Mouse (Mus musculus) stomach, postnatal 0 days (tissue): ENCODE measurements around the gene Gm11146. TPM values are rescaled to one million over a fixed set of nuclear protein-coding genes. Genes with fewer than 3 reads are reported as not detected.

Experiments used
- ATAC-seq: fragments of 200-750 bp; cut with Nextera tagmentation; 2 replicates; pipeline ENCODE4 v1.8.0; 2017; ENCODE audit not compliant: low FRiP score, low TSS enrichment
- DNase-seq: peaks from one replicate; pipeline ENCODE4 v3.0.0-alpha.2; 2016; ENCODE audit warnings: low spot score
- H3K27ac ChIP-seq: fragments of 300-500 bp; sonication (generic); replicated peaks from 2 replicates; pipeline ENCODE4 v1.5.1; 2014; ENCODE audit warnings: mild to moderate bottlenecking, control low read depth
- H3K27me3 ChIP-seq: fragments of 300-500 bp; sonication (generic); 2 replicates; pipeline ENCODE4 v1.6.1; 2014; ENCODE audit warnings: low read length; ENCODE audit not compliant: control insufficient read depth, insufficient read depth
- H3K36me3 ChIP-seq: fragments of 300-500 bp; sonication (generic); 2 replicates; pipeline ENCODE4 v1.6.1; 2014; ENCODE audit warnings: low read length, mixed read lengths; ENCODE audit not compliant: control insufficient read depth, insufficient read depth
- H3K4me1 ChIP-seq: fragments of 300-500 bp; sonication (generic); replicated peaks from 2 replicates; pipeline ENCODE4 v1.6.1; 2014; ENCODE audit warnings: antibody characterized with exemption; ENCODE audit not compliant: control insufficient read depth, insufficient read depth
- H3K4me2 ChIP-seq: fragments of 300-500 bp; sonication (generic); replicated peaks from 2 replicates; pipeline ENCODE4 v1.6.1; 2014; ENCODE audit warnings: low read depth, mild to moderate bottlenecking, control low read depth, moderate library complexity
- H3K4me3 ChIP-seq: fragments of 300-500 bp; sonication (generic); 2 replicates; pipeline ENCODE4 v1.5.1; 2014; ENCODE audit warnings: low read depth, low read length, control low read depth
- H3K9ac ChIP-seq: fragments of 300-500 bp; sonication (generic); 2 replicates; pipeline ENCODE4 v1.6.1; 2014; ENCODE audit warnings: mild to moderate bottlenecking, low read length, control low read depth, mixed read lengths
- H3K9me3 ChIP-seq: fragments of 300-500 bp; sonication (generic); 2 replicates; pipeline ENCODE4 v1.6.1; 2016; ENCODE audit warnings: low read length; ENCODE audit not compliant: control insufficient read depth
- CTCF ChIP-seq: IDR thresholded peaks from 2 replicates; pipeline ENCODE4 v1.5.1; 2016; ENCODE audit warnings: antibody characterized with exemption, low read depth, mild to moderate bottlenecking, moderate library complexity
- EP300 ChIP-seq: optimal IDR thresholded peaks from 2 replicates; pipeline ENCODE3; 2016; ENCODE audit warnings: antibody characterized with exemption
- WGBS: fragments of 180-500 bp; shearing (Covaris S2); extraction: QIAGEN DNeasy Blood & Tissue Kit; methylation state at CpG from one replicate; pipeline ENCODE4 v1.1.7; 2014; 5-methylcytosine and 5-hydroxymethylcytosine counted together
- polyA plus RNA-seq: library from polyadenylated mRNA; unstranded; fragments of >200 nt; fragmentation: Nextera tagmentation; extraction: Ambion mirVana; gene quantifications from 2 replicates; pipeline ENCODE4 v1.2.1, GENCODE M21; 2015

The Gm11146 gene
- polyA plus RNA-seq, 1 experiment from 2014 or later, result not detected

- Histone ChIP-seq H3K4me2 (no peak overlapping the region), H3K27ac (no peak overlapping the region), H3K9ac (no peak overlapping the region), H3K4me1 (no peaks in the 10 kb centered on the region), H3K27me3 (no peaks in the 10 kb centered on the region), H3K36me3 (0 out of 2 replicates have a peak, but pooled peaks cover 2% of the 10 kb centered on the region), H3K9me3 (no peaks in the 10 kb centered on the region), H3K4me3 (no peak overlapping the region)
- TF ChIP-seq EP300 (no peak), CTCF (no peak)
- ATAC-seq (peak; percentile 81), DNase-seq (no peak)
- WGBS, result 47% methylated on average over 2 of the region's 2 CpGs
Measured at GRCm38 (mm10) chr16:77602581-77602980, 687 bp upstream of the Gm11146 start.

GRCm38 (mm10) chr16:77598787-77599186 is 3.1 kb downstream of the Gm11146 start:
- Histone ChIP-seq H3K4me2 (no peak overlapping the region), H3K4me3 (no peak overlapping the region), H3K36me3 (0 out of 2 replicates have a peak, but pooled peaks cover 2% of the 10 kb centered on the region), H3K4me1 (no peaks in the 10 kb centered on the region), H3K9me3 (no peaks in the 10 kb centered on the region), H3K27me3 (no peaks in the 10 kb centered on the region), H3K27ac (no peak overlapping the region), H3K9ac (no peak overlapping the region)
- TF ChIP-seq CTCF (no peak), EP300 (no peak)
- DNase-seq (no peak), ATAC-seq (no peak)
- WGBS, result 90% methylated on average over 8 of the region's 8 CpGs

GRCm38 (mm10) chr16:77596556-77596955 is 5.3 kb downstream of the Gm11146 start:
- 60% methylated on average over 5 of the region's 5 CpGs for WGBS
- no peaks in the 10 kb centered on the region for H3K4me1 ChIP-seq
- H3K4me2 ChIP-seq, result peak overlapping the region; percentile 23; the same call in 1 of the 2 replicates
- H3K36me3 ChIP-seq, result 0 out of 2 replicates have a peak, but pooled peaks cover 2% of the 10 kb centered on the region
- DNase-seq, result no peak
- no peak overlapping the region for H3K27ac ChIP-seq
- no peak for TF ChIP-seq EP300
- TF ChIP-seq CTCF, result no peak
- ATAC-seq, result no peak
- H3K9me3 ChIP-seq, result no peaks in the 10 kb centered on the region
- H3K4me3 ChIP-seq, result no peak overlapping the region
- no peaks in the 10 kb centered on the region for H3K27me3 ChIP-seq
- no peak overlapping the region for H3K9ac ChIP-seq

- ATAC-seq (no peak), DNase-seq (no peak)
- H3K27me3 ChIP-seq, result no peaks in the 10 kb centered on the region
- H3K4me3 ChIP-seq, result 0 out of 2 replicates have a peak overlapping the region, but pooled peaks have one; percentile 3
- TF ChIP-seq CTCF, result no peak
- no peak for TF ChIP-seq EP300
- 0 out of 2 replicates have a peak, but pooled peaks cover 2% of the 10 kb centered on the region for H3K36me3 ChIP-seq
- WGBS, result 65% methylated on average over 7 of the region's 7 CpGs
- H3K4me2 ChIP-seq, result peak overlapping the region; percentile 12; the same call in 1 of the 2 replicates
- no peak overlapping the region for H3K9ac ChIP-seq
- H3K27ac ChIP-seq, result no peak overlapping the region
- no peaks in the 10 kb centered on the region for H3K9me3 ChIP-seq
- no peaks in the 10 kb centered on the region for H3K4me1 ChIP-seq
Measured at GRCm38 (mm10) chr16:77595661-77596060, 6.2 kb downstream of the Gm11146 start.

GRCm38 (mm10) chr16:77594553-77594952 is 7.3 kb downstream of the Gm11146 start:
- Histone ChIP-seq H3K4me3 (peak overlapping the region; percentile 18), H3K9me3 (no peaks in the 10 kb centered on the region), H3K27ac (peak overlapping the region; percentile 78), H3K4me2 (peak overlapping the region; percentile 42), H3K27me3 (no peaks in the 10 kb centered on the region), H3K36me3 (0 out of 2 replicates have a peak, but pooled peaks cover 2% of the 10 kb centered on the region), H3K9ac (no peak overlapping the region), H3K4me1 (no peaks in the 10 kb centered on the region)
- TF ChIP-seq CTCF (no peak), EP300 (no peak)
- ATAC-seq (peak; percentile 35; the same call in 1 of the 2 replicates), DNase-seq (no peak)
- 41% methylated on average over 13 of the region's 13 CpGs for WGBS

- H3K27ac ChIP-seq, result peak overlapping the region; percentile 36
- peak; percentile 20 for DNase-seq
- 0 out of 2 replicates have a peak overlapping the region, but pooled peaks have one; percentile 2 for H3K4me3 ChIP-seq
- H3K9me3 ChIP-seq, result no peaks in the 10 kb centered on the region
- WGBS, result 24% methylated on average over 12 of the region's 12 CpGs
- TF ChIP-seq EP300 (no peak), CTCF (no peak)
- no peaks in the 10 kb centered on the region for H3K4me1 ChIP-seq
- no peak overlapping the region for H3K9ac ChIP-seq
- H3K27me3 ChIP-seq, result no peaks in the 10 kb centered on the region
- peak overlapping the region; percentile 28 for H3K4me2 ChIP-seq
- H3K36me3 ChIP-seq, result no peaks in the 10 kb centered on the region
- peak; percentile 61; the same call in 1 of the 2 replicates for ATAC-seq
Measured at GRCm38 (mm10) chr16:77593828-77594421, 8.0 kb downstream of the Gm11146 start.
